In genomic region chr10:56199902-56200301, GRCm38 (mm10) we compare ENCODE assay signal across 20 mouse cellular contexts. TPM values are rescaled to one million over a fixed set of nuclear protein-coding genes. Genes with fewer than 3 reads are reported as not detected.
DNase-seq lines count a peak whose midpoint lies in the region; ATAC-seq and TF ChIP-seq lines count a peak whose summit lies in the region.
"Had no signal": no experiment of that assay in that cellular context is flagged by ENCODE, and none has a peak within 500 bp of the region (broad histone marks: within the 10 kb centered on the region; RNA-seq: fewer than 3 reads in every experiment).

No protein-coding gene starts in this region.

- ATAC-seq in intestine, embryonic 15.5 days = peak; percentile 36; the same call in 1 of the 2 replicates
- no peak for ATAC-seq in intestine, postnatal 0 days
- peak; percentile 54; the same call in 1 of the 2 replicates for ATAC-seq in midbrain, embryonic 16.5 days
- ATAC-seq: forebrain, embryonic 14.5 days; forebrain, embryonic 16.5 days had no signal

- no peak for TF ChIP-seq CTCF in intestine, postnatal 0 days (IDR thresholded peaks at IDR 0.05; ENCODE audit: low read depth)

- H3K4me3 ChIP-seq in intestine, embryonic 15.5 days (replicated peaks) = no peak overlapping the region
- no peak overlapping the region for H3K4me3 ChIP-seq in intestine, postnatal 0 days (ENCODE audit: low read depth, low read length)
- H3K4me3 ChIP-seq in midbrain, embryonic 16.5 days (ENCODE audit: low read depth, low read length) = no peak overlapping the region
- H3K4me3 ChIP-seq in midbrain, embryonic 10.5 days = no peak overlapping the region
- H3K4me3 ChIP-seq: embryonic facial prominence, embryonic 13.5 days; embryonic facial prominence, embryonic 15.5 days; erythroblast, embryonic 14.5 days had no signal

- no peaks in the 10 kb centered on the region for H3K9me3 ChIP-seq in intestine, embryonic 15.5 days
- H3K9me3 ChIP-seq in intestine, postnatal 0 days (ENCODE audit: control insufficient read depth) = no peaks in the 10 kb centered on the region
- H3K9me3 ChIP-seq in midbrain, embryonic 16.5 days (replicated peaks; ENCODE audit: control insufficient read depth, low read length, poor library complexity, severe bottlenecking) = no peaks in the 10 kb centered on the region
- no peaks in the 10 kb centered on the region for H3K9me3 ChIP-seq in midbrain, embryonic 10.5 days (replicated peaks)
- H3K9me3 ChIP-seq: embryonic facial prominence, embryonic 13.5 days; embryonic facial prominence, embryonic 15.5 days had no signal

- no peak overlapping the region for H3K27ac ChIP-seq in intestine, embryonic 15.5 days
- no peak overlapping the region for H3K27ac ChIP-seq in intestine, postnatal 0 days (ENCODE audit: low read depth, low read length)
- H3K27ac ChIP-seq in midbrain, embryonic 16.5 days (ENCODE audit: low read length) = no peak overlapping the region
- no peak overlapping the region for H3K27ac ChIP-seq in midbrain, embryonic 10.5 days (replicated peaks)
- H3K27ac ChIP-seq: embryonic facial prominence, embryonic 13.5 days; embryonic facial prominence, embryonic 15.5 days had no signal

- no peaks in the 10 kb centered on the region for H3K4me1 ChIP-seq in intestine, embryonic 15.5 days (replicated peaks)
- H3K4me1 ChIP-seq in intestine, postnatal 0 days (replicated peaks; ENCODE audit: control insufficient read depth, insufficient read depth, low read length) = no peaks in the 10 kb centered on the region
- no peaks in the 10 kb centered on the region; the same call in 1 of the 2 replicates for H3K4me1 ChIP-seq in midbrain, embryonic 16.5 days (ENCODE audit: control insufficient read depth, insufficient read depth, low read length)
- H3K4me1 ChIP-seq in midbrain, embryonic 10.5 days = no peaks in the 10 kb centered on the region
- H3K4me1 ChIP-seq: embryonic facial prominence, embryonic 13.5 days; embryonic facial prominence, embryonic 15.5 days had no signal

- H3K9ac ChIP-seq in intestine, embryonic 15.5 days = no peak overlapping the region
- no peak overlapping the region for H3K9ac ChIP-seq in intestine, postnatal 0 days (ENCODE audit: low read depth, low read length)
- no peak overlapping the region for H3K9ac ChIP-seq in midbrain, embryonic 16.5 days (ENCODE audit: low read depth, low read length)
- H3K9ac ChIP-seq: embryonic facial prominence, embryonic 13.5 days; embryonic facial prominence, embryonic 15.5 days had no signal

- no peak overlapping the region for H3K4me2 ChIP-seq in intestine, embryonic 15.5 days (replicated peaks)
- no peak overlapping the region for H3K4me2 ChIP-seq in intestine, postnatal 0 days (replicated peaks; ENCODE audit: low read depth)
- no peak overlapping the region for H3K4me2 ChIP-seq in midbrain, embryonic 16.5 days (ENCODE audit: low read length)
- H3K4me2 ChIP-seq: embryonic facial prominence, embryonic 13.5 days; embryonic facial prominence, embryonic 15.5 days had no signal

- no peak for DNase-seq in midbrain, embryonic 10.5 days (ENCODE audit: low spot score)
- DNase-seq in kidney, adult 8-10 months = no peak
- DNase-seq: adrenal gland, adult 2 months; adrenal gland, postnatal 10 days; adrenal gland, postnatal 25 days; cerebellum, adult 11 months; cerebellum, adult 18-20 months; cerebellum, adult 8-10 months; cerebellum, adult 9-11 months; cerebellum, postnatal 14 days; cerebellum, postnatal 36 days; embryo, embryonic 11 days had no signal

- no peaks in the 10 kb centered on the region for H3K27me3 ChIP-seq in intestine, embryonic 15.5 days (replicated peaks)
- no peaks in the 10 kb centered on the region for H3K27me3 ChIP-seq in intestine, postnatal 0 days (replicated peaks; ENCODE audit: control insufficient read depth, insufficient read depth, low read length)
- H3K27me3 ChIP-seq in midbrain, embryonic 16.5 days (ENCODE audit: control insufficient read depth, insufficient read depth, low read depth, low read length) = no peaks in the 10 kb centered on the region
- no peaks in the 10 kb centered on the region for H3K27me3 ChIP-seq in midbrain, embryonic 10.5 days (ENCODE audit: low read depth, poor library complexity, severe bottlenecking)
- H3K27me3 ChIP-seq: embryonic facial prominence, embryonic 13.5 days; embryonic facial prominence, embryonic 15.5 days had no signal

- no peaks in the 10 kb centered on the region for H3K36me3 ChIP-seq in intestine, embryonic 15.5 days
- no peaks in the 10 kb centered on the region for H3K36me3 ChIP-seq in intestine, postnatal 0 days (ENCODE audit: control insufficient read depth, insufficient read depth)
- no peaks in the 10 kb centered on the region for H3K36me3 ChIP-seq in midbrain, embryonic 16.5 days (ENCODE audit: control insufficient read depth, insufficient read depth, low read length)
- H3K36me3 ChIP-seq in midbrain, embryonic 10.5 days = no peaks in the 10 kb centered on the region
- H3K36me3 ChIP-seq: embryonic facial prominence, embryonic 13.5 days; embryonic facial prominence, embryonic 15.5 days had no signal

RNA-seq across cellular contexts. Expression of gene Tbc1d32, which starts 28.6 kb away (rescaled TPM):
- 2.5 and 2.8 TPM in 2 replicates for polyA plus RNA-seq in intestine, embryonic 15.5 days (2015; fragmentation: Nextera tagmentation; extraction: Ambion mirVana)
- polyA plus RNA-seq in intestine, postnatal 0 days (2015; fragmentation: Nextera tagmentation; extraction: Ambion mirVana) = 1.3 and 1.4 TPM in 2 replicates
- 2.7 and 3.1 TPM in 2 replicates for polyA plus RNA-seq in midbrain, embryonic 16.5 days (2015; fragmentation: Nextera tagmentation; extraction: Ambion mirVana)
- 3.4 and 3.5 TPM in 2 replicates for polyA plus RNA-seq in midbrain, embryonic 10.5 days (2016; fragmentation: Nextera tagmentation; extraction: Ambion mirVana)
- polyA plus RNA-seq: erythroblast, embryonic 14.5 days had no signal
